Mouse (Mus musculus): ENCODE data around the gene Gltp. TPM values are rescaled to one million over a fixed set of nuclear protein-coding genes. Genes with fewer than 3 reads are reported as not detected.

The Gltp gene
- total RNA-seq, 2 experiments from 2014 or later, result 35.2 to 67.5 TPM

DNA sequence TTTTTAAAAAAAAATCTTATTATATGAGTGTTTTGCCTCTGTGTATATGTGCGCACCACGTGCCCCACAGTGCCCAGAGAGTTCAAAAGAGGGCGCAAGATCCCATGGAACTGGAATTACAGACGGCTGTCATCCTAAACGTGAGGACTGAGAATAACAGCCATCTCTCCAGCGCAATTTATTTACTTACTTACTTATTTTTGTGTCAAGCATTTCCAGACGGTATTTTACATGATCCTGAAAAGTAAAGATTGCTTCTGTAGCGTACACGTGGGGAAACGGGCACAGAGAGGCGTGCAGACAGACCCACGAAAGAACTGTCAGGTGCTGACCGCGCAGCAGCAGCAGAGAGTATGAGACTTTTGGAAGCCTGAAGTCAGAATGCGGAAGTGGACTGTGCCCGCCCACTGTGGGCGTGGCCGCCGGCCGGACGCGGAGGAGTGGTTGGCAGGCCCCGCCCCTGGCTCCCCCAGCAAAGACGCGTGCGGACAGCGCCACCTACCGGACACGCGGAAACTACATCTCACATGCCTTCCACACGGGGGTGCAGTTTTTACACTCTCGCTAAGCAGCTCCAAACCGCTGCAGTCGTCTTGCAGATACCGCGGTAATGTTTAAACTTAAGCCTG, 23.4 kb downstream of the Gltp start:
- ATAC-seq (replicated peaks; ENCODE audit: low FRiP score, low TSS enrichment, poor library complexity, severe bottlenecking), result peak; percentile 99

- ATAC-seq (replicated peaks; ENCODE audit: low FRiP score, low TSS enrichment, poor library complexity, severe bottlenecking), result no peak
Observed at GRCm38 (mm10) chr5:114666659-114667058, 24.1 kb downstream of the Gltp start.

DNA sequence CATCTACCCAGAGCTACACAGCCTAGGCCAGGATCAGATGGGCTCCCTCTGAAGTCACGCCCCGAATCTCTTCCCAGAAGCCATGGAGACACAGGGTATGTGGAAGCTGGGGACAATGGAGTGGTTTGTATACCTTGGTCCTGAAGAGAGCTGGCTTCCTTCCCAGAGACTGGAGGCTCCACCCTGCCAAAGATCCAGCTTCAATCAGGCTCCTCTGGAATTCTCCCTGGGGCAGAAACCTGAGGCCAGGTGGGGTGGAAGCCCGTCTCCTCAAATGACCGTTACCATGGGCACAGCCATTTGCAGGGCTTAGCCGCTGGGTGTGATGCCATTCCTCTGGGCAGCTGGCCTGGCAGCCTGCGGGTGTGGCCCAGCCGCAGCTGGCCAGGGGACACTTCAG, 26.0 kb downstream of the Gltp start:
- no peak for ATAC-seq (replicated peaks; ENCODE audit: low FRiP score, low TSS enrichment, poor library complexity, severe bottlenecking)

DNA sequence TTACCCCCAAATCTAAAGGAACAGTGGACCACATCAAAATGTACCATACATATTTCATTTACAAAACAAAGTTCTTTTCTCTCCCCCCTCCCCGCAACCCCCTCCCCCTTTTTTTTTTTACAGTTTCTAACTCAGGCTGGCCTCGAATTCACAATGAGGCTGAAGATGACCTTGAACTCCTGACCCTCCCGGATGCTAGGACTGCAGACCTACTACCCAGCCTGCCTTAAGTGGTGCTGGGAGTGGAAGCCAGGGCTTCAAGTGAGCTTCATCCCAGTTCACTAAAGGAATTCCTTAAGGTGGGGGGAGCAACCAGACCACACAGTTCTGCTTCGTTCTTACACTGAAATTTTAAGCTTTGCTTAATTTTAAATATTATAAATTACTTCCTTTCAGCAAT, 26.6 kb downstream of the Gltp start:
- no peak for ATAC-seq (replicated peaks; ENCODE audit: low FRiP score, low TSS enrichment, poor library complexity, severe bottlenecking)

DNA sequence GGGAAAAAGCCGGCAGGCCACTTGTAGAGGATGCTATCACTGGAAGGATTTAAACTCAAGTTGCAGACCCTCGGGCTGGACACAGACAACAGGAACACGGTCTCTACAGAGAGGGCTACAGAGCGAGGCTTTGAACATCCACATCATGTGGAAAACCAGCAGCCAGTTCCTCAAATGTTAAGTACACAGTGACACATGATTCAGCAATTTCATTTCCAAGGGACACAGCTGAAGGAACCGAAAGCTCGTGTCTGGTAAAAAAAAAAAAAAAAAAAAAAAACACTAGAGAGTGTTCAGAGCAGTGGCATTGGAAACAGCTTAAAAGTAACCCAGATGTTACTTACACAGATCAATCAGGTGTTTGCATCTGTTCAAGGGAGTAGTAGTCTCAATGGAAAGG, 29.8 kb downstream of the Gltp start:
- no peak for ATAC-seq (replicated peaks; ENCODE audit: low FRiP score, low TSS enrichment, poor library complexity, severe bottlenecking)

GRCm38 (mm10) chr5:114658255-114658654, 32.5 kb downstream of the Gltp start, which contains the start of gene Trpv4:
Gene Trpv4 (minus strand): TSS chr5:114658421.
- ATAC-seq (replicated peaks; ENCODE audit: low FRiP score, low TSS enrichment, poor library complexity, severe bottlenecking), result no peak

GRCm38 (mm10) chr5:114657426-114657825, 33.4 kb downstream of the Gltp start:
- ATAC-seq (replicated peaks; ENCODE audit: low FRiP score, low TSS enrichment, poor library complexity, severe bottlenecking), result no peak

DNA sequence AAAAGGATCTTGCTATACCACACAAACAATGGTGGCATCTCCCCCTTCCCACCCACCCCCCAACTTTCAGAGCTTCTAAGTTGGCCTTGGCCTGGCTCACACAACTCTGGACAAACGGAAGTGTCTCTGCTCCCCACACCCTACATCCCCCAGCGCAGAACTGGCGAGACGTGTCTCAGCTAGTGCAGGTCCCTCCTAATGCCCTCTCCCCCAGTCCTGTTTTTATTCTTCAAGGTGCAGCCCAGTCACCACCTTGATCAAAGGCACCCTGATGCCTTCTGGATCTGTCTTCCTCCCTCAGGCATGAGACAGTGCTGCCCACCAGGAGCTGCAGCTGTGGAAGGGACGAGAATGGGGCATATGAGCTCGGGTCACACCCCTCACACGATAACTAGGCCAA, 34.5 kb downstream of the Gltp start:
- no peak for ATAC-seq (replicated peaks; ENCODE audit: low FRiP score, low TSS enrichment, poor library complexity, severe bottlenecking)

GRCm38 (mm10) chr5:114655721-114656120, 35.1 kb downstream of the Gltp start:
- ATAC-seq (replicated peaks; ENCODE audit: low FRiP score, low TSS enrichment, poor library complexity, severe bottlenecking), result no peak

GRCm38 (mm10) chr5:114653656-114654437, 36.9 kb downstream of the Gltp start:
- ATAC-seq (replicated peaks; ENCODE audit: low FRiP score, low TSS enrichment, poor library complexity, severe bottlenecking), result no peak

DNA sequence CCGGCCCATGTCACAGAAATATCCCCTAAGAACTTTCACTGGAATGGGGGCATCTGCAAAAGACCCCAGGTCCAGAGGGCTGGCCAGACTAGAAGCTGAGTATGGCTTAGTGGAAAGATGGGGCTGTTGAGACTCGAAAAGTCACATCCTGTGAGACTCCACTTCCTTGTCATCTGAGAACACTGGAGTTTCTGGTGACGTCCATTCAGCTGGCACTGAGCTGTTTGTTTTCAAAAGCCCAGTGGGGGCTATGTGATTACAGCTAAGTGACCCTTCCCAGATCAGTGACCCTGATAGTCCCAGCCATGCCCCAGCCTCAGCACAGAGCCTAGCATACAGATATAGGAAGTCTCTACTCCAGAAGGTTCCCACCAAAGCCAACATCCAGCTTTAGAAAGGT, 39.3 kb downstream of the Gltp start:
- no peak for ATAC-seq (replicated peaks; ENCODE audit: low FRiP score, low TSS enrichment, poor library complexity, severe bottlenecking)

- no peak for ATAC-seq (replicated peaks; ENCODE audit: low FRiP score, low TSS enrichment, poor library complexity, severe bottlenecking)
Observed at GRCm38 (mm10) chr5:114651002-114651401, 39.8 kb downstream of the Gltp start.

- no peak for ATAC-seq (replicated peaks; ENCODE audit: low FRiP score, low TSS enrichment, poor library complexity, severe bottlenecking)
Observed at GRCm38 (mm10) chr5:114648728-114649311, 42.0 kb downstream of the Gltp start.

DNA sequence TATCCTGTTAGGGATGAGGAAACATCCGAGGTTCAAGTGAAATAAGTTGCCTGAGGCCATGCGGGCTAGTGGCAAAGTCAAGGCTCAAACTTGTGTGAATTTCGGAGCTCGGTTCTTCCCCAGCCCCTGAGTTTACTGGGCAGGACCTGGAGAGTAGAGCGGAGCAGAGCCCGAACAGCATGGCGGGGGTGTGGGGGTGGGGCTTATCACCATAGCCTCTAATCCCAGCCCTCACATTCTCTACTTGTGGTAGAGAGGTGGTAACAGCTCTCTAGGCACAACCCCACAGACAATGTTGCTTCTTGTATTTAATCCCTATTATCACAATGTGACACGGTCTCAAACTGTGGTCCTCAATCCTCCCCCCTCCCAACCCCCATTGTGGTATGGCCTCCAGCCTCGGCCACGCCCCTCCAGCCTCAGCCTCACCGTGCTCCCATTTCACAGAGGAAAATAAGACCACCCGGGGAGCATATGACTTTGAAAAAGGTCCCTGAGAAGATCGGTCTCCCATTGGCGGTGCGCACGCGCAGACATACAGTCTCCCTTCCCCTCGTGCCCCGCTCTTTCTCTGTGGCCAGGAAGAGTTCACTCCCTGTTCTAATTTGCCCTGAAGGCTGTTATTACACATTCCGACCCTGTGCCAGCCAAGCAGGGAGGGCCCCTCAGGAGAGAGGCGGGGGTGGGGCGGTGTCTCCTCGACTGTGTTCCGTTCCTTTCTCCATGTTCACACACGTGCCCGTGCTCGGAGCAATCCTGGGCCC, 43.4 kb downstream of the Gltp start:
- ATAC-seq (replicated peaks; ENCODE audit: low FRiP score, low TSS enrichment, poor library complexity, severe bottlenecking), result peak; percentile 72

- ATAC-seq (replicated peaks; ENCODE audit: low FRiP score, low TSS enrichment, poor library complexity, severe bottlenecking), result no peak
Observed at GRCm38 (mm10) chr5:114645916-114646315, 44.9 kb downstream of the Gltp start.

DNA sequence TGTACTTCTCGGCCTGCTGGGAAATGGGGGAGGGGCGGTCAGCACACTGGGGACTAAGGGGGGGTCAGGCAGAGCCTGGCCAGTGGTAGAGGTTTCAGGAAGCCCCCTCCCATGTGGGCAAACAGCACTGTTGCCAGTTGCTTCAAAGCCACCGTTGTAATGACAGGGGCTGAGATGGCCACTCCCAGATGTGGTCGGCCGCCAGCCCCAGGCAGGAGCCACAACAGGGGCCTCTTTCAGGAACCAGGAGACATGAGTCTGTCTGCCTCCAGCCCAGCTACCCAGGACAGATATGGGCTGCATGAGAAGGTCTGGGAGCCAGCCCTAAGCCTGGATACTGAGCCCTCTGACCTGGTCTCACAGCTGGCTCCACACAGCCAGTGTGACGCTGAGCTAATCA, 45.9 kb downstream of the Gltp start:
- ATAC-seq (replicated peaks; ENCODE audit: low FRiP score, low TSS enrichment, poor library complexity, severe bottlenecking), result no peak

DNA sequence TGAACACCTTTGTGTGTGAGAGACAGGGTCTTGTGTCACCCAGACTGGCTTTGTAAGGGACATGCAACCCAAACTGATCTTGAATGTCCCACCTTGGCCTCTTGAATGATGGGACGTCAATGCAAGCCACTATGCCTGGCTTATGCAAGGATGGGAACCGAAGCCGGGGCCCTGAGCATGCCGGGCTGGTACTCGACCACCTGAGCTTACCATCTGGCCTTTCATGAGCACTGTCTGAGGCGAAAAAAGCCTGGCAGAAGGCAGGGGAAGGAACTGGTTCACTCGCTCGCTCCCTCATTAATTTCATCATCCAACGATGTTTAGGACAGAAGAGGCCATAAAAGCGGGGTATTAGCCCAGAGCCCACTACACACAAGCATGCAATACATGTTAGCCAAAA, 50.0 kb downstream of the Gltp start:
- ATAC-seq (replicated peaks; ENCODE audit: low FRiP score, low TSS enrichment, poor library complexity, severe bottlenecking), result no peak

DNA sequence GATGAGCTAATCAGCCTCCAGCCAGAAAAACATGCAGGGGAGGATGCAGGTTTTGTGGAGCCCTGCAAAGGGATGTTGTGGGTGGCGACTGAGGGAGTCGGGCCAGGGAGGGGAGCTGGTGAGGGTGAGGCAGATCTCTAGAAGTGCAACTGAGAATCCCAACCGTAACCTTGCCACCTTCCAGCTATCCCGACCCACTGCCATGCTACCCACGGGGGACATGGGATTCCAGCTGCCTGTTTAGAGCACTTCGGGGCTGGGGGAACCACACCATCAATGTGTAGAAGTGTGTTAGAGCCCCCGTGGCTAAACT, 51.2 kb downstream of the Gltp start:
- ATAC-seq (replicated peaks; ENCODE audit: low FRiP score, low TSS enrichment, poor library complexity, severe bottlenecking), result no peak

DNA sequence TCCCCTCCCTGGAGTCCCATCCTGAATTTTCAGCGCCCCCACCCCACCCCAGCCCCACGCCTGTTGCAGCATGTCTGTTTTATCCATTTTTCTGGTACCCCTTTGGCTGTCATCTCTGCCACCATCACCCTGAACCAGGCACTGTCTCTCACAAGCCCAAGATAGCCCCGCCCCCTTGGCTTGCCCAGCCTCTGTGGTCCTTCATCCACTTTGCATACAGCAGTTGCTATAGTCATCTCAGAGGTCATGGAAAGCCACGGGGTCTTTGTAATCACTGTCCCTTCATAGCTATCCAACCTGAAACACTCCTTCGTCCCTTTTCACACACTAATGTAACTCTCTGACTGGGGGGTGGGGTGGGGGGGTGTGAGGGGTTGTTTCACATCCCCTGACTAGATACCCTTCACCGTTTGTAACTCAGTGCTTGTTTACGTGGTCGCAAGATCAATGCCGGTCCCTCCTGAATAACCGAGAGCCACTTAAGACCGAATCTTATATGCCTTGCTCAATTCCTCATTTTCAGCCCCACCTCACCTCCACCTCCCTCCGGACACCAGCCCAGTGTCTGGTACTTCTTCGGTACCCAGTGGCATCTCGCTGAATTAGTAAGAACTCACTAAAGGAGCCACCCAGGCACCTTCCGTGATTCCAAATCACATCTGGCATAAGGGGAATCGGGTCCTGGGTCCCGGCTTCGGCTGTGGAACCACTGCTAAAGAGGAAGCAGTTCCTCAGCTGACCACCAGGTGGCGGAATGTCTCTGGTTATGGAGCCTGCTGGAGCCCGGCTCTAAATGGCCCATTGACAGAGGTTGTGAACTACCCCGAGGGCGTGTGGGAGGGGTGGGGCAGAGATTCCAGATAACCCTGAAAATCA, 51.8 kb downstream of the Gltp start:
- ATAC-seq (replicated peaks; ENCODE audit: low FRiP score, low TSS enrichment, poor library complexity, severe bottlenecking), result peak; percentile 72

Data from megakaryocyte-erythroid progenitor cell, adult 5-6 weeks (primary cell).